Mouse (Mus musculus): ENCODE measurements around the gene Slfn2. TPM values are rescaled to one million over a fixed set of nuclear protein-coding genes. Genes with fewer than 3 reads are reported as not detected.

Gene Slfn2
- polyA plus RNA-seq, 1 experiment = not detected

DNA sequence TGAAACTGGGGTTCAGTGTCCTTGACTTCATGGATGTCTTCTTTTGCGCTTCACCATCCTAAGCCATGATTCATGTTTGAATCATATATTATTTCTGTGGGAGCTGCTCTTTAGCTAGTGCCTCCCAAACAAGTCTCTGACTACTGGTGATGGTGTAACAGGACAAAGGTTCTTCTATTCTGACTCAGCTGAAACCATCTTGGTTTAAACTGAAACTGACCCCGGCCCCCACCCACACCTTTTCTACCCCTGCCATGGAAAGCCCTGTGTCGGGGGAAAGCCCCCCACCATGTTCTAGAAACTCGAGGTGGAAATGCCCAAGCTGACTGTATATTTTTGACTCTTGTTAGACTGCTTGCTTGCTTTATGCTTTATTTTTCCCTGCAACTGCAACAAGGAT lies 21.0 kb upstream of the Slfn2 start:
- Histone ChIP-seq H3K4me1 (ENCODE audit: control insufficient read depth) (no peaks in the 10 kb centered on the region), H3K27me3 (ENCODE audit: control insufficient read depth) (no peaks in the 10 kb centered on the region), H3K36me3 (ENCODE audit: control insufficient read depth) (no peaks in the 10 kb centered on the region), H3K9me3 (ENCODE audit: control insufficient read depth, low read length) (no peaks in the 10 kb centered on the region; the same call in 1 of the 2 replicates), H3K4me3 (replicated peaks) (no peak overlapping the region)
- TF ChIP-seq GATA1 (IDR thresholded peaks at IDR 0.05; ENCODE audit: low read length) = no peak
- no peak for TF ChIP-seq TAL1 (IDR thresholded peaks at IDR 0.05; ENCODE audit: low read length)

DNA sequence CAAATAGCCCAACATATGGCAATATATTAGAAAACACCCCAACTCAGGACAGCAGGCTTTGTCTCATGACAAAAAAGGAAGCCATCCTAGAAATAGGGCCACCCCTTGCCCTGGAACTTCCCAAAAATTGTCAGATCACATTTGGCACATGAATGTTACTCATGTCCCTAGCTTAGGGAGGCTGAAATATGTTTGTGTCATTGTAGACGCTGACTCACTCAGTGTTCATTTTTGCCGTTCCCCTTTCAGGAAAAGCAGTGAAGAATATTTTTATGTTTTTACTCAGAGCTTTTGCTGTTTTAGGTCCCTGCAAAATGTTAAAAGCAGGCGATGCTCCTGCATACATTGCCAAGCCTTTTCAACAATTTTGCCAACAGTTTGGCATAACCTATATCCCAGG lies 19.3 kb upstream of the Slfn2 start:
- no peaks in the 10 kb centered on the region; the same call in 1 of the 2 replicates for H3K9me3 ChIP-seq (ENCODE audit: control insufficient read depth, low read length)
- H3K36me3 ChIP-seq (ENCODE audit: control insufficient read depth) = no peaks in the 10 kb centered on the region
- TF ChIP-seq GATA1 (IDR thresholded peaks at IDR 0.05; ENCODE audit: low read length) (no peak), TAL1 (IDR thresholded peaks at IDR 0.05; ENCODE audit: low read length) (no peak)

DNA sequence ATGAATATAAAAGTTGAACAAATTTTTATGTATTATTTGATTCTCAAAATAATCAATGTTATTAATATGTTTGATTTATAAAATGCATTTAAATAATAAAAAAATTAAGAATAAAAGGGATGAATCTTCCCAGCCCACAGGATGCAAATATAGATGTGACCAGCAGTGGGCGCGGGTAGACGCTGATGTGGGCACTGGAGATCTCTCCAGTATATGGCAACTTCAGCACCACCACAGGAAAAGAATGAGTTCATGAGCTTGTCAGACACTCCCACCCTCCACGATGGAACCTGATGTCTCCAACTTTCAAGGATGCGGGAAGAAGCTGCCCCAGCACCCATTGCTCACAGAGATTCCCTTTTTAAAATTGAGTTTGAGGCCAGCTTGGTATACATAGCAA lies 7.0 kb upstream of the Slfn2 start:
- no peaks in the 10 kb centered on the region for H3K27me3 ChIP-seq (ENCODE audit: control insufficient read depth)
- TF ChIP-seq GATA1 (IDR thresholded peaks at IDR 0.05; ENCODE audit: low read length) (no peak), TAL1 (IDR thresholded peaks at IDR 0.05; ENCODE audit: low read length) (no peak)
- no peaks in the 10 kb centered on the region for H3K36me3 ChIP-seq (ENCODE audit: control insufficient read depth)
- no peaks in the 10 kb centered on the region for H3K9me3 ChIP-seq (ENCODE audit: control insufficient read depth, low read length)
- no peak overlapping the region for H3K4me3 ChIP-seq (replicated peaks)
- H3K4me1 ChIP-seq (ENCODE audit: control insufficient read depth) = no peaks in the 10 kb centered on the region

More for the DNA sequence above, 19.3 kb upstream of the Slfn2 start:
- Histone ChIP-seq H3K4me3 (replicated peaks) (no peak overlapping the region), H3K27me3 (ENCODE audit: control insufficient read depth) (no peaks in the 10 kb centered on the region), H3K4me1 (ENCODE audit: control insufficient read depth) (no peaks in the 10 kb centered on the region)

DNA sequence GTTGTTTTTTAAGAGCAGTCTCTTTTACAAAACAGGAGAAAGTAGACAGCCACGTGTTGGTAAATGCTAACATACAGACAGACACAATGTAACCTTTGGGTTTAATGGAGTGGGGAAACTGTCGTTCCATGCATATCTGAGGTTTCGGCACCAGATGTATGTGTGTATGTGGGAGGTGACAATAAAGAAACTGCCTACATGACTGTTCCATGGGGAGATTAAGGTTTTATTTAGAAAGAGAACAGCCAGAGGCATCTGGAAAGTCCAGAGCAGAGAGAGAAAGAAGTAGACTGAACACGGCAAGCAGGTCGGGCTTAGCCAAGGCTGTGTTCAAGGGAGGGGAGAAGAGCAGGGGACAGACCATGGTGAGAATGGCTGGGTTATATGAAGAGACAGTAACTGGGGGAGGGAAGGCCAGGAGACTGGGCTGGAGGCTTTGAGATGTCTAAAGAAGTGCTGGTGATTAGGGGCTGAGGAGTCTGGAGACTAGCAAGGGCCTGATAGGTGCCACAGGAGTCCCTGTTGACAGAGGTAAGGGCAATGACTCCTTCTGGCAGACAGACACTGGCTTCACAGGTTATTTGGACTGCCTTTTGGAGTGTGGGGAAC lies 4.4 kb upstream of the Slfn2 start:
- no peaks in the 10 kb centered on the region for H3K36me3 ChIP-seq (ENCODE audit: control insufficient read depth)
- H3K9me3 ChIP-seq (ENCODE audit: control insufficient read depth, low read length) = no peaks in the 10 kb centered on the region
- TF ChIP-seq TAL1 (IDR thresholded peaks at IDR 0.05; ENCODE audit: low read length) = no peak
- TF ChIP-seq GATA1 (IDR thresholded peaks at IDR 0.05; ENCODE audit: low read length) = no peak
- no peak overlapping the region for H3K4me3 ChIP-seq (replicated peaks)
- H3K27me3 ChIP-seq (ENCODE audit: control insufficient read depth) = peaks cover 2% of the 10 kb centered on the region
- no peaks in the 10 kb centered on the region; the same call in 1 of the 2 replicates for H3K4me1 ChIP-seq (ENCODE audit: control insufficient read depth)

DNA sequence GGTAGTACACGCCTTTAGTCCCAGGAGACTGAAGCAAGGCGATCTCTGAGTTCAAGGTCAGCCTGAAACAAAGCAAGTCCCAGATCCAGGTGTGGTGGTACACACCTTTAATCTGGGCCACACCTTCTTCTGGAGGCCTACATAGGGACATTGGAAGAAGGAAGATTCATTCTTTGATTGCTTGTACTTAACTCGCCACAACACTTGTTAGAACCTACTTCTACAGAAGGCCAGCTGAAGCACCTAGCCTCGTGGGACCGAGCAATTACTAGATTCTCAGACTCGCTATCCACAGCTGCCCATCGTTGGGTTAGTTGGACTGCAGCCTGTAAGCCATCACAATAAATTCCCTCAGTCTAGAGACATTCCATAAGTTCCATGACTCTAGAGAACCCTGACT lies 3.1 kb upstream of the Slfn2 start:
- H3K4me3 ChIP-seq (replicated peaks) = no peak overlapping the region
- H3K4me1 ChIP-seq (ENCODE audit: control insufficient read depth) = no peaks in the 10 kb centered on the region; the same call in 1 of the 2 replicates
- no peaks in the 10 kb centered on the region for H3K9me3 ChIP-seq (ENCODE audit: control insufficient read depth, low read length)
- no peaks in the 10 kb centered on the region for H3K36me3 ChIP-seq (ENCODE audit: control insufficient read depth)
- H3K27me3 ChIP-seq (ENCODE audit: control insufficient read depth) = peaks cover 5% of the 10 kb centered on the region
- TF ChIP-seq TAL1 (IDR thresholded peaks at IDR 0.05; ENCODE audit: low read length) (no peak), GATA1 (IDR thresholded peaks at IDR 0.05; ENCODE audit: low read length) (no peak)

DNA sequence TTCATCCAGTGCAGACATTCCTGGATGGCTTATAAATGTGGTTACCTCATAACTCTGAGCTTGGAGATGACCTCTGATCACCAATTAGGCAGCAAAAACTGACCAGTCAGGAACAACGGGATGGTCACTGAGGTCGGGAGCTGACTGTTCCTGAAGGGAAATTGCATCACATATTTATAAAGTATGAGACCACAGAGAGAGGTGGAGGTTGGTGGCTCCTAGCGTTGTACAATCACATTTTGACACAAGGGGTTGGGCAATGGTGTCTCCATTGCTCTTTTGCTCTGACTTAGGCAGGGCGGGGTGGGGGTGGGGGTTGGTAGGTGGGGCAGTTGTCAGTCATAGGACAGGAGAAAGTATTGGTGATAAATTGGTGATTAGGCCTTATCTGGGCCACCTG lies 1.8 kb upstream of the Slfn2 start:
- H3K4me1 ChIP-seq (ENCODE audit: control insufficient read depth) = no peaks in the 10 kb centered on the region; the same call in 1 of the 2 replicates
- no peaks in the 10 kb centered on the region for H3K36me3 ChIP-seq (ENCODE audit: control insufficient read depth)
- peaks cover 5% of the 10 kb centered on the region for H3K27me3 ChIP-seq (ENCODE audit: control insufficient read depth)
- TF ChIP-seq GATA1 (IDR thresholded peaks at IDR 0.05; ENCODE audit: low read length) (no peak), TAL1 (IDR thresholded peaks at IDR 0.05; ENCODE audit: low read length) (no peak)
- H3K9me3 ChIP-seq (ENCODE audit: control insufficient read depth, low read length) = no peaks in the 10 kb centered on the region
- H3K4me3 ChIP-seq (replicated peaks) = no peak overlapping the region

DNA sequence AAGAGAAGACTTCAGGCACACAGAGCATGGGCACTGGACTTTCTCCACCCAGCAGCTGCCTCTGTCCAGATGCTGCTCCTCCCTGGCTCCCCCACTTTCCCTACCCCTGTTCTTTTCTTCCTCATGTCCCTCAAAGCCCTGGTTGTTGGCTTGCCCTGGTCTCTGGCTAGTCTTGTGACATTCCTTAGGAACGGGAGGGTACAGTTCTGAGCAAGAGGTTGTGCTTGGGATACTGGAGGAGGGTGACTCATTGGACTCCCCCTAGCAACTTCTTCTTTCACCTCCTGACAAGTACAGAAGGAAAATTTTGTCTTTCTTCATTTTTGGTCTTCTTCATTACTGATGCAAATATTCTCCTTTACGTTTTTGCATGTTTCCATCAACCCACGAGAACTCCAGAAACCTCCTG lies 967 bp upstream of the Slfn2 start:
- peaks cover 5% of the 10 kb centered on the region for H3K27me3 ChIP-seq (ENCODE audit: control insufficient read depth)
- no peaks in the 10 kb centered on the region; the same call in 1 of the 2 replicates for H3K4me1 ChIP-seq (ENCODE audit: control insufficient read depth)
- TF ChIP-seq GATA1 (IDR thresholded peaks at IDR 0.05; ENCODE audit: low read length) = no peak
- no peak for TF ChIP-seq TAL1 (IDR thresholded peaks at IDR 0.05; ENCODE audit: low read length)
- no peaks in the 10 kb centered on the region for H3K9me3 ChIP-seq (ENCODE audit: control insufficient read depth, low read length)
- H3K4me3 ChIP-seq (replicated peaks) = no peak overlapping the region
- H3K36me3 ChIP-seq (ENCODE audit: control insufficient read depth) = no peaks in the 10 kb centered on the region

DNA sequence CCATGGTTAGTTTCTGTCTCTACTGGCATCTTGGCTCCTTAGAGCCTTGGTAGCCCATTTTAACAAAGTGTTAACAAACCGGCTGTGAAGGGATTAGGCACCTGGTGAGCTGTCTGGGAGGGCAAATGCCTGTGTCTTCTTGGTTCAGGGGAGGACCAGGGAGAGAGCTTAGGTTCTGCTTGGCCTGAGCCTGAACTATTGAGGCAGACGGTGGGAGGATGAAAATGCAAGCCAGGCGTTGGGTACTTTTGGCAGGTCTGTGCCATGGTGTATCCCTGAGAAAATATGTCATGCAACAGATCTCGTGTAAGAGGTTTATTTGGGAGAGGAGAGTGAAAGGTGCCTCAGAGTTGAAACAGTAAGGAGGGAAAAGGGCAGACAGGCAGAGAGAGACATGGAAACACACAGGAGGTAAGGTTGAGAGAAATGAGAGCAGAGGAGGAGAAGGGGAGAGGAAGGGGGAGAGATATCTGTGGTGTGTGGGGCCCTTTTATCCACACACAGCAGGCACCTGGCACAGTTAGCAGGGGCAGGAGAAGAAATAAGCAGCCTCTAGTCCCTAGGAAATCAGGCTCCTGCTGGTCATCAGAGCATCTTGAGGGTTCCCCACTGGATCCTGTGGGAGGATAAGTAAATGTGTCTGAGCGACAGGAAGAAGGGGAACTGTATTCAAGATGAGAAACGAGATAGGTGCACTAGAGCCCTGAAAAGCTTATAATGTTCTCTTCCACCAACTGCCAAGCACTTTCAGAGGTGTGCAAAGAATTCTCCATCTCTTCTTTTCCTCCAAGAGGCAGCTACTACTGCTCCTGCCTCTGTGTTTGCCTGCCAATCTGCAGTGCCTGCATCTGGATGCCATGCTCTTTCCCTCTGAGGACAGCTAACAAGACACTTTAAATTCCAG lies 781 bp downstream of the Slfn2 start:
- H3K36me3 ChIP-seq (ENCODE audit: control insufficient read depth) = no peaks in the 10 kb centered on the region
- no peaks in the 10 kb centered on the region; the same call in 1 of the 2 replicates for H3K4me1 ChIP-seq (ENCODE audit: control insufficient read depth)
- H3K4me3 ChIP-seq (replicated peaks) = no peak overlapping the region
- no peaks in the 10 kb centered on the region for H3K9me3 ChIP-seq (ENCODE audit: control insufficient read depth, low read length)
- TF ChIP-seq TAL1 (IDR thresholded peaks at IDR 0.05; ENCODE audit: low read length) (no peak), GATA1 (IDR thresholded peaks at IDR 0.05; ENCODE audit: low read length) (no peak)
- H3K27me3 ChIP-seq (ENCODE audit: control insufficient read depth) = peaks cover 5% of the 10 kb centered on the region
